Mouse (Mus musculus): ENCODE measurements around the gene Ppid.

DNA sequence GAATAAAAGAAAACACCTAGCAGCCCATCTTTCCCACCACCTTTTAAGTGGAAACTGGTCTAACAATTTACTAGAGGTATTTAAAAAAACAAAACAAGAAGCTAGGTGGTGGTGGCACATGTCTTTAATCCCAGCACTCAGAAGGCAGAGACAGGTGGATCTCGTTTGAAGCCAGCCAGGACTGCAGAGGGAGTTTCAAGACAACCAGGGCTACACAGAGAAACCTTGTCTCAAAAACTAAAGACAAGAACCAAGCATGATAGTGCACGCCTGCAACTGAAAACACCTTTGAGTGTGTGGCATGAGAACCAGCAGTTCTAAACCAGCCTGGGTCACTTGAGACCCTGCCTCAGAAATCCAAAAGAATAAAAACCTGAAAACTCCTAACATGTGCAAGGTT is 27.6 kb upstream of the Ppid start:
- TF ChIP-seq POLR2A (IDR thresholded peaks at IDR 0.05; ENCODE audit: insufficient read depth, low read length) (no peak), CTCF (IDR thresholded peaks at IDR 0.05; ENCODE audit: low read depth, low read length) (no peak), EP300 (IDR thresholded peaks at IDR 0.05; ENCODE audit: insufficient read depth, low read depth, low read length) (no peak)

Data from ES-Bruce4 (cell line).